Mouse (Mus musculus): Measurements from ENCODE around the gene Ahnak.

DNA sequence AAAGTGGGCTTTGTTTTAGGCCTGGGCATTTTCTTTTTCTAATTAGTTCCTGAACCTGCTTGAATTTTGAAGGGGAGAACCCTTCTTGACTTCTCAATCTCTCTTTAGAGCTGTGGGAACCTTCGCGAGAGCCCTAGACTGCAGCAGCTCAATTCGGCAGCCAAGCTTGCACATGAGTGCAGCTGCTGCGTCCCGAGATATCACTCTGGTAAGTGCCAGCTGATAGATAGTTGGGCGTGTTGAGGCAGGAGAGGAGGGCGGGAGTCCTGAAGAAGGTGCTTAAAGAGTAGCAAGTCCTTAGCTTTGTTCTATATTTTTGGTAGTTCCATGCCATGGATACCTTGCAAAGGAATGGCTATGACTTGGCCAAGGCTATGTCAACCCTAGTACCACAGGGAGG, 42.2 kb upstream of the Ahnak start:
- TF ChIP-seq CTCF (IDR thresholded peaks at IDR 0.05; ENCODE audit: low read depth, low read length) (no peak), POLR2A (IDR thresholded peaks at IDR 0.05; ENCODE audit: insufficient read depth, low read length) (no peak), EP300 (IDR thresholded peaks at IDR 0.05; ENCODE audit: insufficient read depth, low read depth, low read length) (no peak)

All from ES-Bruce4 (cell line).